Mouse (Mus musculus): ENCODE measurements around the gene Tnfaip6. TPM values are rescaled to one million over a fixed set of nuclear protein-coding genes. Genes with fewer than 3 reads are reported as not detected.

Gene Tnfaip6
- polyA plus RNA-seq, 1 experiment: 16.9 TPM

GRCm38 (mm10) chr2:52013306-52013820 is 24.4 kb upstream of the Tnfaip6 start:
- H3K27ac ChIP-seq (ENCODE audit: insufficient read depth, low read length): no peak overlapping the region
- peak; percentile 71 to 85 for DNase-seq
- no peak for TF ChIP-seq CTCF (IDR thresholded peaks at IDR 0.05; ENCODE audit: borderline replicate concordance, insufficient read depth, low read depth, low read length)
- TF ChIP-seq POLR2A (IDR thresholded peaks at IDR 0.05; ENCODE audit: borderline replicate concordance, insufficient read depth, low read length): no peak
- no peak overlapping the region for H3K4me3 ChIP-seq (replicated peaks; ENCODE audit: insufficient read depth, low read depth, low read length)
- peaks cover 3% of the 10 kb centered on the region; the same call in 1 of the 2 replicates for H3K4me1 ChIP-seq (ENCODE audit: control insufficient read depth, insufficient read depth, low read length)
- WGBS: 32% methylated on average over 9 of the region's 9 CpGs
- no peaks in the 10 kb centered on the region for H3K27me3 ChIP-seq (ENCODE audit: control insufficient read depth, insufficient read depth, low read length)

DNA sequence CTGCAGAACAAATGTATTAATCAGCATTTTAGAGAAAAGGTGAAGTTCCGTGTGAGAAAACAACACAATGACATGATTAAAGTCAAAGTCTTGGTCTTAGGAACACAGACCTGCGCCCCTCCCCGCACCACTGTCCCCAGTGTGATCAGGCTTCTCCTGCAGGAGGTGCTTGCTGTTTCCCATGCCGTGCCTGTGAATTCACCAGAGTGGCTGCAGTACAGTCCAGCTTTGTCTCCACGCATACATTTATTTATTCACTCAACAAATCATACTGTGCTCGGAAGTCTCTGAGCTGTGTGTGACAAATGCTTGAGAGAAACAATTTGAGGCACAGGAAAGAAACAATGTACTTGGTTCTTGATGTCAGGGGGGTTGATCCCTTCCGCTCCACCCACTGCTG is 21.4 kb upstream of the Tnfaip6 start:
- TF ChIP-seq POLR2A (IDR thresholded peaks at IDR 0.05; ENCODE audit: borderline replicate concordance, insufficient read depth, low read length) (no peak), CTCF (IDR thresholded peaks at IDR 0.05; ENCODE audit: borderline replicate concordance, insufficient read depth, low read depth, low read length) (no peak)

DNA sequence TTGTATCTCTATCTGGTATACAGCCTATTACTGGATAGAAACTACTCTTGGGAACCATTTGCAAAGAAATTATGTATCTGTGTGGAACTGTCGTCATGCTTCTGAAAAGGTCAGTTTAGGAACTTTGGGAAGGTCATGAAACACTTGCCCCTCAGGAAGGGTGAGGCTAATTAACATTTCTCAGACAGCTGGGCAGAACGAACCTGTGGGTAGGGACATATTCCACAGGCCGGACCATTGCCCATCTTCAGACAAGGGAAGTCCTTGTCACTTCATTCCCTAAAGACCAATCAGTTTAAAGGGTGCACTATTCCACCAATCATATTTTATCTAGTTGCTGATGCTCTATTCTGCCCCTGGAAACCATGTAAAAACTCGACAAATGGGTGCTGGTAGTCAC is 10.7 kb upstream of the Tnfaip6 start:
- H3K4me1 ChIP-seq (ENCODE audit: control insufficient read depth, insufficient read depth, low read length): no peaks in the 10 kb centered on the region
- H3K27me3 ChIP-seq (ENCODE audit: control insufficient read depth, insufficient read depth, low read length): no peaks in the 10 kb centered on the region; the same call in 1 of the 2 replicates
- no peak overlapping the region for H3K27ac ChIP-seq (ENCODE audit: insufficient read depth, low read length)
- H3K4me3 ChIP-seq (replicated peaks; ENCODE audit: insufficient read depth, low read depth, low read length): no peak overlapping the region
- no peak for DNase-seq
- TF ChIP-seq POLR2A (IDR thresholded peaks at IDR 0.05; ENCODE audit: borderline replicate concordance, insufficient read depth, low read length): no peak
- WGBS: 71% methylated on average over 4 of the region's 4 CpGs

More for the DNA sequence above, 21.4 kb upstream of the Tnfaip6 start:
- H3K4me3 ChIP-seq (replicated peaks; ENCODE audit: insufficient read depth, low read depth, low read length): no peak overlapping the region
- H3K27ac ChIP-seq (ENCODE audit: insufficient read depth, low read length): no peak overlapping the region
- DNase-seq: no peak
- no peaks in the 10 kb centered on the region for H3K27me3 ChIP-seq (ENCODE audit: control insufficient read depth, insufficient read depth, low read length)
- H3K4me1 ChIP-seq (ENCODE audit: control insufficient read depth, insufficient read depth, low read length): peaks cover 3% of the 10 kb centered on the region; the same call in 1 of the 2 replicates
- WGBS: 53% methylated on average over 7 of the region's 7 CpGs

DNA sequence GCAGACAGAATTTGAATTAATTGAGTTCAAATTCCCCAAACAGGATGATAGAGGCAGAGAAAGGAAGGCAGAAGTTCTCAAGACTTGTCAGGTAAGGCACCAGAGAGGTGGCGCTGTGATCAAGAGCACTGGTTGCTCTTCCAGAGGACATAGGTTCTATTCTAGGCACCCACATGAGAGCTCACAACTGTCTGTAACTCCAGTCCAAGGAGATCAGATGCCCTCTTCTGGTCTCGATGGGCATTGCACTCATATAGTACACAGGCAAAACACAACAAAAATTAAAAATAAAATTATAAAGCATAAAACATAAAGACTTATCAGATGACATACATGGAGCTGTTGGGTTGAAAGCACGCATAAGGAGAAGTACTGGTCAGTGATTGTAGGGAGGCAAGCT is 8.4 kb upstream of the Tnfaip6 start:
- no peak for DNase-seq
- TF ChIP-seq POLR2A (IDR thresholded peaks at IDR 0.05; ENCODE audit: borderline replicate concordance, insufficient read depth, low read length): no peak
- no peak for TF ChIP-seq CTCF (IDR thresholded peaks at IDR 0.05; ENCODE audit: borderline replicate concordance, insufficient read depth, low read depth, low read length)
- H3K4me1 ChIP-seq (ENCODE audit: control insufficient read depth, insufficient read depth, low read length): no peaks in the 10 kb centered on the region

GRCm38 (mm10) chr2:52031491-52031890 is 6.3 kb upstream of the Tnfaip6 start:
- Histone ChIP-seq H3K27me3 (ENCODE audit: control insufficient read depth, insufficient read depth, low read length) (no peaks in the 10 kb centered on the region; the same call in 1 of the 2 replicates), H3K4me3 (replicated peaks; ENCODE audit: insufficient read depth, low read depth, low read length) (no peak overlapping the region), H3K27ac (ENCODE audit: insufficient read depth, low read length) (no peak overlapping the region), H3K4me1 (ENCODE audit: control insufficient read depth, insufficient read depth, low read length) (no peaks in the 10 kb centered on the region)
- 83% methylated on average over 4 of the region's 4 CpGs for WGBS
- no peak for DNase-seq
- no peak for TF ChIP-seq POLR2A (IDR thresholded peaks at IDR 0.05; ENCODE audit: borderline replicate concordance, insufficient read depth, low read length)
- TF ChIP-seq CTCF (IDR thresholded peaks at IDR 0.05; ENCODE audit: borderline replicate concordance, insufficient read depth, low read depth, low read length): no peak

More for the DNA sequence above, 8.4 kb upstream of the Tnfaip6 start:
- Histone ChIP-seq H3K27ac (ENCODE audit: insufficient read depth, low read length) (no peak overlapping the region), H3K27me3 (ENCODE audit: control insufficient read depth, insufficient read depth, low read length) (no peaks in the 10 kb centered on the region; the same call in 1 of the 2 replicates), H3K4me3 (replicated peaks; ENCODE audit: insufficient read depth, low read depth, low read length) (no peak overlapping the region)
- 95% methylated on average over 3 of the region's 3 CpGs for WGBS

- TF ChIP-seq CTCF (IDR thresholded peaks at IDR 0.05; ENCODE audit: borderline replicate concordance, insufficient read depth, low read depth, low read length) (no peak), POLR2A (IDR thresholded peaks at IDR 0.05; ENCODE audit: borderline replicate concordance, insufficient read depth, low read length) (no peak)
- Histone ChIP-seq H3K27me3 (ENCODE audit: control insufficient read depth, insufficient read depth, low read length) (no peaks in the 10 kb centered on the region; the same call in 1 of the 2 replicates), H3K4me1 (ENCODE audit: control insufficient read depth, insufficient read depth, low read length) (no peaks in the 10 kb centered on the region), H3K4me3 (replicated peaks; ENCODE audit: insufficient read depth, low read depth, low read length) (no peak overlapping the region), H3K27ac (ENCODE audit: insufficient read depth, low read length) (no peak overlapping the region)
- 79% methylated on average over 4 of the region's 4 CpGs for WGBS
- no peak for DNase-seq
Measured at GRCm38 (mm10) chr2:52034601-52035000, 3.2 kb upstream of the Tnfaip6 start.

DNA sequence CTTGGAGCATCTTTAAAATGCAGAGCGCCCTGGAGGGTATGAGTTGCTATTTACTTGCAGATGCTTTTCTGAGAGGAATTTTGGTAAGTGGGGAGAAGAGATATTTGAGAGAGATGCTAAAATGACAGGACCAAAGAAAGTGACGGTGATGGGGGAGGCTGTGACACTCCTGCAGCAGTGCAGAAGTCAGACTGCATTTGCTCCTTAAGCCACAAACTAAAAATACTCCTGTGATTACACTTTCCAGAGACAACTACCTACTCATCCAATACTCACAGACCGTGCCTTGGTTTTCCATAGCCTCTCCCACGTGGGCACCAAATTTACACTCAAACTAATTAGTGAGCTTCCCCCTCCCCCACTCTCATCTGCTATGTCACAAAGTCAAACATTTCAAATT is 2.7 kb upstream of the Tnfaip6 start:
- no peak for DNase-seq
- 78% methylated on average over 4 of the region's 4 CpGs for WGBS
- Histone ChIP-seq H3K4me3 (replicated peaks; ENCODE audit: insufficient read depth, low read depth, low read length) (no peak overlapping the region), H3K4me1 (ENCODE audit: control insufficient read depth, insufficient read depth, low read length) (no peaks in the 10 kb centered on the region), H3K27ac (ENCODE audit: insufficient read depth, low read length) (no peak overlapping the region), H3K27me3 (ENCODE audit: control insufficient read depth, insufficient read depth, low read length) (no peaks in the 10 kb centered on the region; the same call in 1 of the 2 replicates)
- TF ChIP-seq CTCF (IDR thresholded peaks at IDR 0.05; ENCODE audit: borderline replicate concordance, insufficient read depth, low read depth, low read length): no peak
- TF ChIP-seq POLR2A (IDR thresholded peaks at IDR 0.05; ENCODE audit: borderline replicate concordance, insufficient read depth, low read length): no peak

- no peak overlapping the region for H3K4me3 ChIP-seq (replicated peaks; ENCODE audit: insufficient read depth, low read depth, low read length)
- TF ChIP-seq CTCF (IDR thresholded peaks at IDR 0.05; ENCODE audit: borderline replicate concordance, insufficient read depth, low read depth, low read length): no peak
- TF ChIP-seq POLR2A (IDR thresholded peaks at IDR 0.05; ENCODE audit: borderline replicate concordance, insufficient read depth, low read length): no peak
- H3K4me1 ChIP-seq (ENCODE audit: control insufficient read depth, insufficient read depth, low read length): no peaks in the 10 kb centered on the region
- no peak for DNase-seq
- H3K27ac ChIP-seq (ENCODE audit: insufficient read depth, low read length): no peak overlapping the region
- 68% methylated on average over 10 of the region's 11 CpGs for WGBS
- H3K27me3 ChIP-seq (ENCODE audit: control insufficient read depth, insufficient read depth, low read length): no peaks in the 10 kb centered on the region
Measured at GRCm38 (mm10) chr2:52036929-52037595, 747 bp upstream of the Tnfaip6 start.
